Mouse (Mus musculus): ENCODE data around the gene Adrb1. TPM values are rescaled to one million over a fixed set of nuclear protein-coding genes. Genes with fewer than 3 reads are reported as not detected.
"Not testable (repeated sequence)": the region's sequence is repeated elsewhere in the genome, so short reads cannot be mapped to it uniquely, and the experiment has no call there.

The Adrb1 gene
- polyA plus RNA-seq, 1 experiment from 2014 or later: 0.36 TPM

GRCm38 (mm10) chr19:56734033-56734572 lies 12.1 kb downstream of the Adrb1 start:
- no peak for ATAC-seq (replicated peaks; ENCODE audit: low FRiP score)
- H3K9me3 ChIP-seq (replicated peaks): no peaks in the 10 kb centered on the region
- 58% methylated on average over 7 of the region's 7 CpGs for WGBS
- peaks cover 31% of the 10 kb centered on the region for H3K27me3 ChIP-seq
- no peaks in the 10 kb centered on the region for H3K36me3 ChIP-seq
- H3K4me3 ChIP-seq (replicated peaks): no peak overlapping the region
- no peaks in the 10 kb centered on the region for H3K4me1 ChIP-seq
- H3K27ac ChIP-seq: no peak overlapping the region
- H3K4me2 ChIP-seq: no peak overlapping the region
- H3K9ac ChIP-seq: no peak overlapping the region

GRCm38 (mm10) chr19:56735747-56736146 lies 13.7 kb downstream of the Adrb1 start:
- no peak overlapping the region for H3K4me2 ChIP-seq
- peaks cover 16% of the 10 kb centered on the region for H3K27me3 ChIP-seq
- WGBS: 47% methylated on average over 4 of the region's 4 CpGs
- H3K36me3 ChIP-seq: no peaks in the 10 kb centered on the region
- no peak for ATAC-seq (replicated peaks; ENCODE audit: low FRiP score)
- no peak overlapping the region for H3K9ac ChIP-seq
- no peak overlapping the region for H3K27ac ChIP-seq
- H3K4me1 ChIP-seq: no peaks in the 10 kb centered on the region
- H3K4me3 ChIP-seq (replicated peaks): no peak overlapping the region
- no peaks in the 10 kb centered on the region for H3K9me3 ChIP-seq (replicated peaks)

- 65% methylated on average over 5 of the region's 5 CpGs for WGBS
- no peak for ATAC-seq (replicated peaks; ENCODE audit: low FRiP score)
- no peak overlapping the region for H3K4me2 ChIP-seq
- H3K4me3 ChIP-seq (replicated peaks): no peak overlapping the region
- H3K27ac ChIP-seq: no peak overlapping the region
- no peaks in the 10 kb centered on the region for H3K9me3 ChIP-seq (replicated peaks)
- H3K36me3 ChIP-seq: no peaks in the 10 kb centered on the region
- H3K27me3 ChIP-seq: peaks cover 11% of the 10 kb centered on the region
- H3K4me1 ChIP-seq: no peaks in the 10 kb centered on the region
- no peak overlapping the region for H3K9ac ChIP-seq
Measured at GRCm38 (mm10) chr19:56736287-56736686, 14.3 kb downstream of the Adrb1 start.

- H3K36me3 ChIP-seq: no peaks in the 10 kb centered on the region
- no peak for ATAC-seq (replicated peaks; ENCODE audit: low FRiP score)
- peaks cover 7% of the 10 kb centered on the region; the same call in 1 of the 2 replicates for H3K27me3 ChIP-seq
- no peak overlapping the region for H3K4me3 ChIP-seq (replicated peaks)
- no peaks in the 10 kb centered on the region for H3K9me3 ChIP-seq (replicated peaks)
- H3K27ac ChIP-seq: no peak overlapping the region
- no peak overlapping the region for H3K9ac ChIP-seq
- H3K4me2 ChIP-seq: no peak overlapping the region
- 76% methylated on average over 7 of the region's 7 CpGs for WGBS
- H3K4me1 ChIP-seq: peaks cover 17% of the 10 kb centered on the region
Measured at GRCm38 (mm10) chr19:56745061-56745460, 23.1 kb downstream of the Adrb1 start.

DNA sequence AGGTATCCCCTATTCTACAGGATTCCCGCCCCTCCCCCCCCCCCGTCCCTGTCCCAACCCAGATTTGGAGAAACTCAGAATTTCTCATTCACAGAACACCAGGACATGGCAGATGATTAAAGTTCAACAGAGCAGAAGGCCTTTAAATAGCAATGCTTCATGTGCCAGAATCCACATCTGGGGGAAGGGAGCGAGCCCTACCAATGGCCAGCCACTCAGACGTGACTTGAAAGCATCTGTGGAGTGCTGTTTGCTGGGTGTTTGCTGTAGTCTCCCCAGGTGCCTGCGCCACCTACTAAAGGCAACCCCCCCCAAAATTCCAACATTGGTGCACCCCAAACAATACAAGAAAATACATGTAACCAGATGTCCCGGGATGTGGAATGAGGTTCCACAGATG lies 23.5 kb downstream of the Adrb1 start:
- Histone ChIP-seq H3K36me3 (no peaks in the 10 kb centered on the region), H3K4me2 (no peak overlapping the region), H3K9me3 (replicated peaks) (no peaks in the 10 kb centered on the region), H3K4me3 (replicated peaks) (no peak overlapping the region), H3K4me1 (peaks cover 17% of the 10 kb centered on the region), H3K9ac (no peak overlapping the region), H3K27ac (no peak overlapping the region), H3K27me3 (peaks cover 7% of the 10 kb centered on the region; the same call in 1 of the 2 replicates)
- ATAC-seq (replicated peaks; ENCODE audit: low FRiP score): no peak
- 68% methylated on average over 5 of the region's 6 CpGs for WGBS

DNA sequence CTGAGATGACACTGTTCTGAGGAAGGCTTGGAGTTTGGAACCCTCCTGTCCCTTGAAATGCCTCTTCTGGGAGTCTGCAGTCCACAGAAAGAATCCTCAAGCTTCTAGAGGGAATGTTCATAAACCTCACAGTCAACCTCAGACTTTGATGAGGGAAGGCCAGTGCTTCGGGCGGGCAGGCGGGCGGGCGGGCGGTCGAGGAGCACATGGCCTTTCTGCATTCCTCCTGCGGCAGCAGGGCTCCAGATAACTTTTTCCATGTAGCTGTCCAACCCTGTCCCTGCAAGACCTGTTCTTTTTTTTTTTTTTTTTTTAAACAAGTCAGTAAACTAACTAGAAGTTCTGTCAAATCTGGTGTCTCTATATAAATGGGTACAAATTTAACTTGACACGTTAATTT lies 24.6 kb downstream of the Adrb1 start:
- H3K4me1 ChIP-seq: peaks cover 17% of the 10 kb centered on the region
- no peak for ATAC-seq (replicated peaks; ENCODE audit: low FRiP score)
- WGBS: 84% methylated on average over 9 of the region's 9 CpGs
- no peak overlapping the region for H3K4me3 ChIP-seq (replicated peaks)
- peaks cover 7% of the 10 kb centered on the region; the same call in 1 of the 2 replicates for H3K27me3 ChIP-seq
- no peak overlapping the region for H3K27ac ChIP-seq
- H3K9ac ChIP-seq: no peak overlapping the region
- no peaks in the 10 kb centered on the region for H3K36me3 ChIP-seq
- no peak overlapping the region for H3K4me2 ChIP-seq
- no peaks in the 10 kb centered on the region for H3K9me3 ChIP-seq (replicated peaks)

GRCm38 (mm10) chr19:56747878-56748277 lies 25.9 kb downstream of the Adrb1 start:
- WGBS: 47% methylated on average over 10 of the region's 10 CpGs
- H3K4me1 ChIP-seq: peaks cover 17% of the 10 kb centered on the region

DNA sequence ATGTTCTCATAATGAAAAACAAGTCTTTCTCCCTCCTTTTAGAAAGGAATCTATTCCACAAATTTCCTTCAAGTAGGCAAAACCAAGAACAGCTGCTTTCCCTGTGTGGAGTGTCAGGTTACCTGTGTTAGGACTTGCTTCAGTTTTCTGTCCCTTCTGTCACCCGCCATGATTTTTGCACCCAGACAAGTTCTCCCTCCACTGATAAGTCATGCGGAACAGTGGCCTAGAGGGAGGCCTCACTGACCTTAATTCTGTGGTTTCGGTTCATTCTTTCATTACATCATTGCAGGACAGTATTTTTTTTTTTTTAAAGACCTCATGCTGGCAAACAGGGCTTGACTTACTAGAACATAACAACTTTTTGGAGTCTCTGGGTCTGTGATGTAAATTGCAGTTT lies 27.3 kb downstream of the Adrb1 start:
- peaks cover 17% of the 10 kb centered on the region for H3K4me1 ChIP-seq
- H3K9me3 ChIP-seq (replicated peaks): no peaks in the 10 kb centered on the region
- H3K4me3 ChIP-seq (replicated peaks): no peak overlapping the region
- H3K27me3 ChIP-seq: no peaks in the 10 kb centered on the region
- 18% methylated on average over 3 of the region's 3 CpGs for WGBS
- H3K4me2 ChIP-seq: no peak overlapping the region
- no peaks in the 10 kb centered on the region for H3K36me3 ChIP-seq
- no peak overlapping the region for H3K9ac ChIP-seq
- ATAC-seq (replicated peaks; ENCODE audit: low FRiP score): no peak
- 0 out of 2 replicates have a peak overlapping the region, but pooled peaks have one; percentile 15 for H3K27ac ChIP-seq

More at GRCm38 (mm10) chr19:56747878-56748277, 25.9 kb downstream of the Adrb1 start:
- Histone ChIP-seq H3K27ac (no peak overlapping the region; the same call in 1 of the 2 replicates), H3K9ac (no peak overlapping the region), H3K4me3 (replicated peaks) (no peak overlapping the region), H3K4me2 (peak overlapping the region; percentile 25; the same call in 1 of the 2 replicates), H3K9me3 (replicated peaks) (no peaks in the 10 kb centered on the region), H3K27me3 (peaks cover 7% of the 10 kb centered on the region; the same call in 1 of the 2 replicates), H3K36me3 (no peaks in the 10 kb centered on the region)
- ATAC-seq (replicated peaks; ENCODE audit: low FRiP score): 0 out of 2 replicates have a peak, but pooled peaks have one; percentile 29

GRCm38 (mm10) chr19:56750709-56751108 lies 28.7 kb downstream of the Adrb1 start:
- Histone ChIP-seq H3K9me3 (replicated peaks) (no peaks in the 10 kb centered on the region), H3K27ac (no peak overlapping the region), H3K36me3 (no peaks in the 10 kb centered on the region), H3K4me3 (replicated peaks) (no peak overlapping the region), H3K9ac (no peak overlapping the region), H3K4me2 (no peak overlapping the region), H3K4me1 (peaks cover 17% of the 10 kb centered on the region), H3K27me3 (no peaks in the 10 kb centered on the region)
- 53% methylated on average over 4 of the region's 4 CpGs for WGBS
- no peak for ATAC-seq (replicated peaks; ENCODE audit: low FRiP score)

- not testable (repeated sequence) for H3K27me3 ChIP-seq; H3K36me3 ChIP-seq; H3K9me3 ChIP-seq (replicated peaks); H3K4me2 ChIP-seq; ATAC-seq (replicated peaks; ENCODE audit: low FRiP score); H3K27ac ChIP-seq; H3K4me1 ChIP-seq; H3K9ac ChIP-seq; H3K4me3 ChIP-seq (replicated peaks)
- 94% methylated on average over 2 of the region's 2 CpGs for WGBS
Measured at GRCm38 (mm10) chr19:56754456-56754855, 32.5 kb downstream of the Adrb1 start.

DNA sequence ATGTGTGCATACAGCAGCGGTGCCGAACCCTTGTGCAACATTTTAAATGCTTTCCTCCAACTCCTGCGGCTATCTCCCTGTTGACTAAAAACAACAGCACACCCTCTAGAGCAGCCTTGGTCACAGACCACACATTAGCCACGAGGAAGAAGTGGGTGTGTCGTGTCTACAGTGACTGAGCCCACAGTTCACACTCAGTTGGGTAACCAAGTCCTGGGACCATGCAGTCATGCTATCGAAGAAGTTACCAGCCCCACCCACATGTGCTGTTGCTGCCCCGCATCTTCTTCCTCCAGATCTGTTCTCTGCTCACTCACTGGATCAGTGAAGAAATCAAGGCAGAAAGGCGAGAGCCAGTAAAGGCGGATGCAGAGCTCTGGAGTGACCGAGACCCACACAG lies 34.4 kb downstream of the Adrb1 start:
- H3K4me3 ChIP-seq (replicated peaks): no peak overlapping the region
- no peaks in the 10 kb centered on the region for H3K9me3 ChIP-seq (replicated peaks)
- no peak for ATAC-seq (replicated peaks; ENCODE audit: low FRiP score)
- no peak overlapping the region for H3K27ac ChIP-seq
- no peaks in the 10 kb centered on the region for H3K36me3 ChIP-seq
- H3K4me1 ChIP-seq: no peaks in the 10 kb centered on the region
- no peaks in the 10 kb centered on the region for H3K27me3 ChIP-seq
- no peak overlapping the region for H3K9ac ChIP-seq
- H3K4me2 ChIP-seq: no peak overlapping the region
- WGBS: 83% methylated on average over 10 of the region's 10 CpGs

GRCm38 (mm10) chr19:56758311-56758710 lies 36.3 kb downstream of the Adrb1 start:
- Histone ChIP-seq H3K27me3 (no peaks in the 10 kb centered on the region), H3K4me2 (no peak overlapping the region), H3K27ac (no peak overlapping the region), H3K9me3 (replicated peaks) (no peaks in the 10 kb centered on the region), H3K36me3 (no peaks in the 10 kb centered on the region), H3K4me1 (no peaks in the 10 kb centered on the region), H3K9ac (no peak overlapping the region), H3K4me3 (replicated peaks) (no peak overlapping the region)
- no peak for ATAC-seq (replicated peaks; ENCODE audit: low FRiP score)
- WGBS: 95% methylated on average over 2 of the region's 2 CpGs

DNA sequence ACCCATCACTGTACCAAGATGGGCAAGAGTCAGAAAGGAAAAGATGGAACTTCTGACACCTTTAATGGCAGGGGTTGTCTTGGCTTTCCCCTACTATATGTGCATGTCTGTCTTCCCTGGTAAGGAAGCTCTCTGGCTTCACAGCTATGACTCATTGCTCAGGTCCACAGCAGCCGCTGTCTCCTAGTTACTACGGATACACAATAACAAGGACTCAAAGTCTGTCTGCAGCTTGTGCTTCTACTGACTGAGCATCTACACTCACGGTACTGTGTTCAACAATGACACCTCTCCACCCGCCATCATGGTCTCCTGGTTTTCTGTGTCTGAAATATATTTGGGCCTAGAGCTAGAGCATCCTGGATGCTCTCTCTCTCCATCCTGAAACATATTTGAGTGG lies 37.7 kb downstream of the Adrb1 start:
- Histone ChIP-seq H3K27ac (no peak overlapping the region), H3K9ac (no peak overlapping the region), H3K27me3 (no peaks in the 10 kb centered on the region), H3K4me1 (no peaks in the 10 kb centered on the region), H3K9me3 (replicated peaks) (no peaks in the 10 kb centered on the region), H3K36me3 (no peaks in the 10 kb centered on the region), H3K4me3 (replicated peaks) (no peak overlapping the region), H3K4me2 (no peak overlapping the region)
- 87% methylated on average over 4 of the region's 4 CpGs for WGBS
- no peak for ATAC-seq (replicated peaks; ENCODE audit: low FRiP score)
